In the genomic region with DNA sequence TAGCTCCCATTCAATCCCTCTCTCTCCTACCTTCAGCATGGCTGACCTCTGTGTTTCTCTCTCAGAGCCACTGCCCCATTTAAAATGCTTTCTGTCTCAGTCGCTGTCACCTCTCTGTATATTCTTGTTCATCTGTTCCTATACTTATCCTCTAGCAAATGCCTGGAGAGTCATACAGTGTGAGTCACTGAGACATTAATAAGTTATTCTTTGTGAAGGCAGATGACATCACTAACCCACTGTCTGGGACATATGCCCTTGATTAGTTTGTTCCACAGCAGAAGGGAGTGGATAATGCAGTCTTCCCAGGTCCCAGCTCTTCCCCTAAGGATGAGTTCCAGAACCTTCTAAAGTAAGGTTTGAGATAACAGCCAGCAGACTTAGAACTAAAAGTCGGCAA, we compare ENCODE assay signal across 29 mouse cellular contexts. TPM values are rescaled to one million over a fixed set of nuclear protein-coding genes. Genes with fewer than 3 reads are reported as not detected.
DNase-seq lines count a peak whose midpoint lies in the region; ATAC-seq and TF ChIP-seq lines count a peak whose summit lies in the region.
"Had no signal": no experiment of that assay in that cellular context is flagged by ENCODE, and none has a peak within 500 bp of the region (broad histone marks: within the 10 kb centered on the region; RNA-seq: fewer than 3 reads in every experiment).

No protein-coding gene starts in this region.

- TF ChIP-seq POLR2A in myocyte (IDR thresholded peaks at IDR 0.05; ENCODE audit: insufficient read length, low read depth): no peak

- intact Hi-C loops in heart, postnatal 36 days (cut with DNase I): no loop called here

- ATAC-seq in heart, embryonic 11.5 days (replicated peaks; ENCODE audit: insufficient number of reproducible peaks, low FRiP score, low TSS enrichment): no peak
- peak; percentile 92 for ATAC-seq in heart, postnatal 0 days (ENCODE audit: insufficient read depth, low read depth)
- ATAC-seq: forebrain, embryonic 14.5 days; intestine, postnatal 0 days; midbrain, embryonic 13.5 days had no signal

- no peak overlapping the region for H3ac ChIP-seq in myocyte (ENCODE audit: control insufficient read depth, insufficient read length)

- DNase-seq in heart, adult 8-10 months (ENCODE audit: low spot score): no peak
- peak; percentile 70 for DNase-seq in heart, postnatal 0 days (ENCODE audit: low spot score)
- no peak for DNase-seq in heart, postnatal 36 days
- peak; percentile 69 for DNase-seq in NIH3T3 (ENCODE audit: low read depth)
- DNase-seq in layer of hippocampus, adult 18-20 months (ENCODE audit: low spot score in 2 of 2): no peak
- DNase-seq: cerebellum, adult 11-12 months; cerebellum, postnatal 10 days; gastrocnemius, postnatal 14 days; kidney, postnatal 36 days; liver, embryonic 13.5 days; lung, adult 2 months; lung, postnatal 36 days; retina, postnatal 1 day; thymus, adult 2 months; thymus, postnatal 4 days had no signal

- no peaks in the 10 kb centered on the region for H3K36me3 ChIP-seq in heart, embryonic 11.5 days (ENCODE audit: control insufficient read depth, insufficient read depth, low read length)
- H3K36me3 ChIP-seq in heart, postnatal 0 days (replicated peaks; ENCODE audit: control insufficient read depth, insufficient read depth, low read length): no peaks in the 10 kb centered on the region
- H3K36me3 ChIP-seq in myocyte (ENCODE audit: control insufficient read depth, insufficient read depth): no peaks in the 10 kb centered on the region
- H3K36me3 ChIP-seq: embryonic facial prominence, embryonic 12.5 days; heart, embryonic 10.5 days; hindbrain, embryonic 12.5 days; limb, embryonic 13.5 days; liver, embryonic 13.5 days; midbrain, embryonic 13.5 days; stomach, embryonic 15.5 days had no signal

- H3K9ac ChIP-seq in heart, embryonic 11.5 days (ENCODE audit: low read depth, low read length): no peak overlapping the region
- H3K9ac ChIP-seq in heart, postnatal 0 days (replicated peaks; ENCODE audit: low read depth, low read length): no peak overlapping the region
- H3K9ac ChIP-seq: embryonic facial prominence, embryonic 12.5 days; hindbrain, embryonic 12.5 days; limb, embryonic 13.5 days; liver, embryonic 13.5 days; midbrain, embryonic 13.5 days; stomach, embryonic 15.5 days had no signal

- TF ChIP-seq CTCF in heart, postnatal 0 days (IDR thresholded peaks at IDR 0.05; ENCODE audit: low read depth): no peak

- TF ChIP-seq EP300 in heart, postnatal 0 days (IDR thresholded peaks at IDR 0.05; ENCODE audit: low read depth): no peak

- H3K27ac ChIP-seq in heart, embryonic 11.5 days (ENCODE audit: low read depth, low read length): peak overlapping the region; percentile 24; the same call in 1 of the 2 replicates
- H3K27ac ChIP-seq in heart, postnatal 0 days (ENCODE audit: low read depth): peak overlapping the region; percentile 31; the same call in 1 of the 2 replicates
- H3K27ac ChIP-seq: embryonic facial prominence, embryonic 12.5 days; heart, embryonic 10.5 days; hindbrain, embryonic 12.5 days; limb, embryonic 13.5 days; liver, embryonic 13.5 days; midbrain, embryonic 13.5 days; stomach, embryonic 15.5 days had no signal

- no peaks in the 10 kb centered on the region for H3K79me2 ChIP-seq in myocyte (ENCODE audit: control insufficient read depth, insufficient read depth)

- WGBS in heart, embryonic 11.5 days (ENCODE audit: insufficient replicate concordance): 37% methylated on average over 2 of the region's 2 CpGs
- 15% methylated on average over 2 of the region's 2 CpGs for WGBS in heart, postnatal 0 days

- no peaks in the 10 kb centered on the region for H3K27me3 ChIP-seq in heart, embryonic 11.5 days (ENCODE audit: control insufficient read depth, insufficient read depth, low read length)
- no peaks in the 10 kb centered on the region for H3K27me3 ChIP-seq in heart, postnatal 0 days (ENCODE audit: control insufficient read depth, insufficient read depth, low read length)
- no peaks in the 10 kb centered on the region for H3K27me3 ChIP-seq in myocyte (ENCODE audit: control insufficient read depth, insufficient read depth, insufficient read length)
- H3K27me3 ChIP-seq: embryonic facial prominence, embryonic 12.5 days; hindbrain, embryonic 12.5 days; limb, embryonic 13.5 days; liver, embryonic 13.5 days; midbrain, embryonic 13.5 days; stomach, embryonic 15.5 days had no signal

- no peaks in the 10 kb centered on the region for H3K9me3 ChIP-seq in heart, embryonic 11.5 days (replicated peaks; ENCODE audit: control insufficient read depth, low read length)
- no peaks in the 10 kb centered on the region for H3K9me3 ChIP-seq in heart, postnatal 0 days (replicated peaks; ENCODE audit: control insufficient read depth, low read length)
- H3K9me3 ChIP-seq: embryonic facial prominence, embryonic 12.5 days; heart, embryonic 10.5 days; hindbrain, embryonic 12.5 days; limb, embryonic 13.5 days; liver, embryonic 13.5 days; megakaryocyte, embryonic 14.5 days; midbrain, embryonic 13.5 days; stomach, embryonic 15.5 days had no signal

- peaks cover 11% of the 10 kb centered on the region; the same call in 1 of the 2 replicates for H3K4me1 ChIP-seq in heart, embryonic 11.5 days (ENCODE audit: control insufficient read depth, insufficient read depth, low read length)
- H3K4me1 ChIP-seq in heart, postnatal 0 days (ENCODE audit: control insufficient read depth, insufficient read depth): peaks cover 10% of the 10 kb centered on the region; the same call in 1 of the 2 replicates
- H3K4me1 ChIP-seq: embryonic facial prominence, embryonic 12.5 days; hindbrain, embryonic 12.5 days; limb, embryonic 13.5 days; liver, embryonic 13.5 days; megakaryocyte, embryonic 14.5 days; midbrain, embryonic 13.5 days; stomach, embryonic 15.5 days had no signal

- H3K4me3 ChIP-seq in heart, embryonic 11.5 days (ENCODE audit: low read depth, low read length): no peak overlapping the region
- H3K4me3 ChIP-seq in heart, postnatal 0 days (ENCODE audit: low read depth, low read length): no peak overlapping the region
- H3K4me3 ChIP-seq in myocyte: no peak overlapping the region
- H3K4me3 ChIP-seq: embryonic facial prominence, embryonic 12.5 days; heart, embryonic 10.5 days; hindbrain, embryonic 12.5 days; limb, embryonic 13.5 days; liver, embryonic 13.5 days; megakaryocyte, embryonic 14.5 days; midbrain, embryonic 13.5 days; stomach, embryonic 15.5 days had no signal

- no peak overlapping the region for H3K4me2 ChIP-seq in heart, embryonic 11.5 days
- H3K4me2 ChIP-seq in heart, postnatal 0 days (ENCODE audit: low read depth, low read length): no peak overlapping the region
- peak overlapping the region; percentile 57 for H3K4me2 ChIP-seq in myocyte (ENCODE audit: low read depth)
- H3K4me2 ChIP-seq: embryonic facial prominence, embryonic 12.5 days; hindbrain, embryonic 12.5 days; limb, embryonic 13.5 days; liver, embryonic 13.5 days; midbrain, embryonic 13.5 days; stomach, embryonic 15.5 days had no signal

TF ChIP-seq in myocyte, 11 proteins besides CTCF, POLR2A, EP300 and RAD21:
- TF ChIP-seq REST (IDR thresholded peaks at IDR 0.05; ENCODE audit: insufficient read depth, insufficient read length): no peak
- no peak for TF ChIP-seq MYOD1 (IDR thresholded peaks at IDR 0.05; ENCODE audit: control insufficient read depth in 1 of 3, insufficient read length in 2 of 3, low read depth in 2 of 3)
- TF ChIP-seq TCF12 (IDR thresholded peaks at IDR 0.05; ENCODE audit: insufficient read depth, poor library complexity, severe bottlenecking): no peak
- TF ChIP-seq E2F4 (IDR thresholded peaks at IDR 0.05; ENCODE audit: insufficient read depth): no peak
- TF ChIP-seq CEBPB (IDR thresholded peaks at IDR 0.05; ENCODE audit: insufficient read depth, poor library complexity, severe bottlenecking): no peak
- no peak for TF ChIP-seq MYOG (IDR thresholded peaks at IDR 0.05; ENCODE audit: control insufficient read depth in 1 of 3, insufficient read depth in 1 of 3, insufficient read length in 2 of 3, low read depth in 2 of 3)
- TF ChIP-seq TCF3 (IDR thresholded peaks at IDR 0.05; ENCODE audit: insufficient read length, low read depth): no peak
- no peak for TF ChIP-seq USF1 (IDR thresholded peaks at IDR 0.05; ENCODE audit: low read depth)
- TF ChIP-seq POLR2AphosphoS2 (IDR thresholded peaks at IDR 0.05; ENCODE audit: insufficient read length, low read depth): no peak
- no peak for TF ChIP-seq SRF (IDR thresholded peaks at IDR 0.05; ENCODE audit: control insufficient read depth, insufficient read length, low read depth)

RNA-seq across cellular contexts. Expression of a gene that starts 47.6 kb away (rescaled TPM):
- polyA plus RNA-seq in heart, embryonic 11.5 days (2014; fragmentation: Nextera tagmentation; extraction: Ambion mirVana): not detected in 2 replicates
- total RNA-seq in heart, adult 8-10 months (2022): not detected
- total RNA-seq in heart, postnatal 0 days (2014; rRNA removed; ENCODE audit: low replicate concordance): not detected in 2 replicates
- polyA plus RNA-seq in heart, postnatal 0 days (2015; fragmentation: Nextera tagmentation; extraction: Ambion mirVana): not detected in 2 replicates
- total RNA-seq in heart, postnatal 36 days (2021): not detected
- 0.10 TPM for polyA plus RNA-seq in myocyte (2012; fragmentation: generic; extraction: Trizol)
- total RNA-seq in layer of hippocampus, adult 18-20 months (2021): not detected
- total RNA-seq: gastrocnemius, postnatal 14 days; left cerebral cortex, postnatal 14 days had no signal
- polyA plus RNA-seq: embryonic facial prominence, embryonic 12.5 days; forebrain, embryonic 14.5 days; heart, embryonic 10.5 days; hindbrain, embryonic 12.5 days; intestine, postnatal 0 days; kidney, embryonic 14.5 days; limb, embryonic 13.5 days; liver, embryonic 13.5 days; midbrain, embryonic 13.5 days; neural tube, embryonic 11.5 days; stomach, embryonic 15.5 days had no signal

Comparison
In these comparisons a context has a peak if more than half of its experiments do, and no peak if none do; other contexts are left out.
1. DNase-seq: peak in heart, postnatal 0 days (single experiment) and NIH3T3 (single experiment); none in heart, adult 8-10 months (single experiment), heart, postnatal 36 days (0 of 2) and layer of hippocampus, adult 18-20 months (0 of 2).